Mouse (Mus musculus) cerebellum, adult 2 months (tissue): ENCODE results near the gene Lrrc10.

Experiments
- CTCF ChIP-seq: fragments of 200-500 bp; IDR thresholded peaks from 2 replicates; pipeline ENCODE4 v1.5.1; 2011; ENCODE audit warnings: low read depth, mild to moderate bottlenecking, control low read depth, low read length, moderate library complexity, borderline replicate concordance; ENCODE audit not compliant: insufficient read depth
- POLR2A ChIP-seq: fragments of 200-500 bp; IDR thresholded peaks from 2 replicates; pipeline ENCODE4 v1.6.1; 2011; ENCODE audit warnings: low read length, control low read depth, borderline replicate concordance; ENCODE audit not compliant: insufficient read depth

- no peak for TF ChIP-seq CTCF
- no peak for TF ChIP-seq POLR2A
Measured at GRCm38 (mm10) chr10:117081326-117081725, 36.2 kb downstream of the Lrrc10 start.
